Mouse (Mus musculus) spleen, postnatal 0 days (tissue): ENCODE data around the gene Hgd. TPM values are rescaled to one million over a fixed set of nuclear protein-coding genes. Genes with fewer than 3 reads are reported as not detected.

Experiments
- polyA plus RNA-seq: library from polyadenylated mRNA; unstranded; fragments of >200 nt; fragmentation: Nextera tagmentation; extraction: Ambion mirVana; gene quantifications from 2 replicates; pipeline ENCODE4 v1.2.1, GENCODE M21; 2015

Hgd gene
- 0.07 and 0.15 TPM in 2 replicates for polyA plus RNA-seq

GRCm38 (mm10) chr16:37579994-37580393 lies at the start of gene Hgd:
Hgd (plus strand) TSS chr16:37580153.

GRCm38 (mm10) chr16:37539611-37540580 lies 40.1 kb upstream of the Hgd start, which contains the start of the genes Gtf2e1 and Rabl3:
Gtf2e1 (minus strand) TSS chr16:37539789.
Rabl3 (plus strand) TSS chr16:37539885.

DNA sequence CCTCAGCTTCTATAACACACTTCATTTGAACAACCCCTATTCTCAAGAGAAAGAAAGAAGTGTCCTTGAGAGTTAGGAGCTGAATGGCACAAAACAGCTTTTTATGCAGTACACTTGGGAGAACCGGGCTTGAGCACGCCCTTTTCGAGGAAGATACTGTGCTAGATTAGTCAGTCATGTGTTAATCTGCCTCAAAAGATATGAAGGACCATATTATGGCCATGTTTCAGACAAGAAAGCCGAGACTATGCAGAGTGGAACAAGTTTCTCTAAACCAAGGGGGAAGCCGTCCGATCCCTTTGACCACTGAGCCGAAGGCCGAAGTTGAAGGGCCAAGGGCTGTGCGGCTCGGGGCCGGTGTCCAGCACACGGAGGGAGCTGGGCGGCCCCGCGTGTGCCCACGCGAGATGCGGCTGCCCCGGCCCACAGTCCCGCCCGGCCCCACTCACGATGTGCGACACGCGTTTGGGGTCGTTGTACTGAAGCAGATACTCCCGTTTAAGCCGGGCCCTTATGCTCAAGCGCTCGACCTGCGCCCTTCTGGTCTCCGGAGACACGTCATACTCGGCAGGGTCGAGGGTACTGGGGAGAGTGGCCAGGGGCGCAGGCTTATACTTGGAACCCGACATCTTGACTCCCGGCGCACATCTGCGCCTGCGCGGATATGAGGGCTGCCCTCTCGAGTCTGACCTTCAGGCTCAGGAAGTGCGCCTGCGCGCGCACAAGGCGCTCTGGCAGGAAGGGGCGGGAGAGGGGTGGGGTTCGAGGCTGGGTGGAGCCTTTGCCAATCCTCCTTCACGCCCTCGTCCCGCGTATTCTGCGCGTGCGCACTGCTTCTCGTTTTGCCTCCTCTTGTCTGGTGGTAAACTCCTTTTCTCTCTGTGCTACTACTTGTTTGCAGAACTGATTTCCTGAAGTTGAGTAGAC lies 74.0 kb downstream of the Hgd start, which contains the start of gene Ndufb4:
Gene Ndufb4 (minus strand): TSS at position 723 of the 927 bp plus-strand sequence.

Other genes starting within 250 kb of the Hgd start
- gene Stxbp5l, start 195.2 kb upstream of the Hgd start, polyA plus RNA-seq: not detected in 2 replicates
- 8.8 and 9.5 TPM in 2 replicates for gene Gtf2e1, start 40.4 kb upstream of the Hgd start, polyA plus RNA-seq
- 11.8 and 13.9 TPM in 2 replicates for gene Rabl3, start 40.3 kb upstream of the Hgd start, polyA plus RNA-seq
- gene Ndufb4, start 74.3 kb downstream of the Hgd start, polyA plus RNA-seq: 54.0 and 62.4 TPM in 2 replicates
- gene Fstl1, start 196.7 kb downstream of the Hgd start, polyA plus RNA-seq: 112 and 134 TPM in 2 replicates